Mouse (Mus musculus) gastrocnemius, adult 2 months (tissue): ENCODE measurements around the gene Ankrd53. TPM values are rescaled to one million over a fixed set of nuclear protein-coding genes. Genes with fewer than 3 reads are reported as not detected.

Experiments used
- DNase-seq: peaks from one replicate; pipeline ENCODE4 v3.0.0; 2022
- H3K27ac ChIP-seq: fragments of 200-600 bp; 2 replicates; pipeline ENCODE4 v1.8.1; 2022; ENCODE audit warnings: mild to moderate bottlenecking
- H3K4me3 ChIP-seq: fragments of 200-600 bp; 2 replicates; pipeline ENCODE4 v1.8.1; 2022; ENCODE audit warnings: mild to moderate bottlenecking, moderate library complexity
- CTCF ChIP-seq: fragments of 200-600 bp; IDR thresholded peaks from 2 replicates; pipeline ENCODE4 v1.8.1; 2022; ENCODE audit warnings: antibody characterized with exemption, mild to moderate bottlenecking, moderate library complexity
- intact Hi-C: fragments of 180-260 bp; cut with DNase I; formaldehyde crosslinking; loops from one replicate; pipeline ENCODE4 v1.15.1; 2025
- total RNA-seq, 2 experiments: library from RNA; stranded (reverse); gene quantifications; 2 replicates each; pipeline ENCODE4 v1.2.3; 2021

The Ankrd53 gene
- total RNA-seq, 2 experiments from 2014 or later: not detected

DNA sequence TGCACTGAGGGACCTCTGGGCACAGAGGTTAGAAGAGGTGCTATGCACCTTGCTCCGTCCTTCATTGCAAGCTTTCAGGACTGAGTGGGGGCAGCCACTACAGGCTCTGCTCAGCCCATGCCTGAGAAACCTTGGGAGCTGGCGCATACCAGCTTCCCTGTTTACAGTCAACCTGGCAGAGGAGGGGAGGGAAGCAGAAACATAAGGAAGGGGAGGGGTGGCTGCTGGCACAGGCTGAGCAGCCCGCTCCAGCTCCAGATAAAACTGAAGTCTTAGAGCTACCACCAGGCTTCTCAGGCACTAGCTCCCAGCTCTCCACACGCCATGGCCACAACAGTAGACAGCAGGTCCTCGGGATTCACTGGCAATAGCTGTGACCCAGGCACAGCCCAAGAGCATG, 19.7 kb upstream of the Ankrd53 start, which contains the start of gene Atp6v1b1:
TSS of gene Atp6v1b1 (plus strand) at position 230 of the 400 bp plus-strand sequence.
- no peak for TF ChIP-seq CTCF
- Histone ChIP-seq H3K4me3 (no peak within 1 kb of the TSS), H3K27ac (no peak within 1 kb of the TSS)
- no peak for DNase-seq
- intact Hi-C loops: no loop called here

DNA sequence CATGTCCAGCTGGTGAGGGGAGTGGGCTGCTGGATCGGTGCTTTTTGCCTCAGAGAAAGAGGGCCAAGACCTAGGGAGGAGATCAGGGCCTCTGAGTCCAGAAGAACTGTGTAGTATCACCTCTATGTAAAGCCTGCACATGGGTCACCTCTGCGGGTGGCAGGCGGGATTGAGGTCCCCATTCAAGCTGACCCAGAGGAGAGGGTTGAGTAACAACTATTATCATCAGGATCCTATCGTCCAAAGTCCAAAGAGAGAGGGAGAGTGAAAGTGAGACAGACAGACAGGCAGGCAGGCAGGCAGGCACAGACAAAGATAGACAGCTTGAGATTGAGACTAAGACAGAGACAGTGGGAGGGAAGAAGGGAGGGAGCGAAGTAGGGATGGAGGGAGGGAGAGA, 19.2 kb upstream of the Ankrd53 start:
- TF ChIP-seq CTCF: no peak
- Histone ChIP-seq H3K4me3 (no peak overlapping the region), H3K27ac (no peak overlapping the region)
- intact Hi-C loops: no loop called here
- no peak for DNase-seq

DNA sequence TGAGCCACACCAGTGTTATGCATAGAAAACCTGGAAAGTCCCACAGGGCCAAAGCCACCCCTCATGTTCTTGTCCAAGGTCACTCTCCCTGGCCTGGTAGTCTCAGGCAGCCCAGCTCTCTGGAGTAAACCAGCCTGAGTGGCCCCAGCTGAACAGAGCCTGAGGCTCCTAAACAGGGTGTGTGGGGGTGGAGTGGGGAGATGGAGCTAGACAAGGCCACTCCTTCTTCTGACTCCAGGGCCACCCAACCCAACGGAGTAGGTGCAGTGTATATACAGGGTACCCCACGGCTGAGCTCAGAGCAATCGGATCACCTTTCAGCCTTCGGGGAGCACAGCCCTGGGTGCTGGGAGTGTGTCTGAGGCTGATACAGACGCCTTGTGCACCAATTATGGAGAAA, 18.3 kb upstream of the Ankrd53 start:
- TF ChIP-seq CTCF: no peak
- H3K4me3 ChIP-seq: no peak overlapping the region
- intact Hi-C loops: no loop called here
- no peak for DNase-seq
- H3K27ac ChIP-seq: no peak overlapping the region

DNA sequence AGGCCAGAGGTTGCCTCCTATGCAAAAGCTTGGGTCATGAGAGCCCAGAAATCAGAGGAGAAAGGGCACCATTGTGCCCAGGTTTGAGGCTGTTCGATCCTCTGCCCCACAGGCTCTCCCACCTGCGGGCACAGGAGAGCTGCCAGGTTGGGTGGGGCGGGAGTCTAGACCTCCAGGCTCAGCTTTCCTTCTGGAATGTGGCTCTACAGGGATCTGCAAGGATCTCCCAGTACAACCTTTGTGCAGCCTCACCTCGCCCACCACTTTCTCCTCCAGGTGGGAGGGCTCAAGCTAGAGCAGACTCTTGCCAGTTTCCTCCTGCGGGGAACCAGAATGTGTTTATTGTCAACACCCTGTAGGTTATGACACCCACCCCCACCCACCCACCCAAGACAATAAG, 17.9 kb upstream of the Ankrd53 start:
- intact Hi-C loops: no loop called here
- no peak overlapping the region for H3K4me3 ChIP-seq
- no peak for TF ChIP-seq CTCF
- no peak overlapping the region for H3K27ac ChIP-seq
- no peak for DNase-seq

DNA sequence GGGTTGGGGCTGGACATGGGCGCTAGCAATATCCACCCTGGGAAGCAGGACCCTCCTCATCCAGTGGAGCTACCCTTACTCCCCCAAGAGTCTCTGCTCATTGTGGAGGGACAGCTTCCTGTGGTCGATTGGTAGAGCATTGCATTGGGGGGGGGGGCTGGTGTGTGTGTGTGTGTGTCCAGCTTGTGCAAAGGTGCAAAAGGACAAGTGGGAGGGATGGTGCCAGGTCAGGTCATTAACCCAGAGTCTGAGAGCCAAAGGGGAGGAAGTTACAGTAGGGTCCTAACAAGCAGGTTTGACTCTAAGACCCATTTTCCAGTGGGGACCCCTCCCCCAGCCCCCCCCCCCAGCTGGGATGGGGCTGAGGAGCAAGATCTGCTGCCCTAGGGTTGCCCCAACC, 17.0 kb upstream of the Ankrd53 start:
- Histone ChIP-seq H3K27ac (no peak overlapping the region), H3K4me3 (no peak overlapping the region)
- no peak for DNase-seq
- TF ChIP-seq CTCF: no peak
- intact Hi-C loops: no loop called here

DNA sequence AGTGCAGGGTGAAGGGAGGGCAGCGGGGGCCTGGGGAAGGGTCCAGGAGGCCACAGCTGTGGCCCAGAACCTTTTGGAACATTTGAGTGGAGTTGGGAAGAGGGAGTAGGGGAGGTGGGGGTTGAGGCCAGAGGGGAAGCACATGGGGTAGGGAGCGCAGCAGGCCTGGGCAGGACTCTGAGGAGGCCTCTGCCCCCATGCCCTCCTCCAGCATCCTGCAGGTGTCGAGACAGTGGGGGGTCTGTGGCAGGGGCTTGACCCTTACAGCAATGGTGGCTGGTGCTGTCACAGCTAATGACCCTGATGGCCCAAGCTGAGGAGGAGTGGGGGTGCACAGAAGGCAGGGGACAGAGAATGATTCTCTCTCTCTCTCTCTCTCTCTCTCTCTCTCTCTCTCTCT, 13.2 kb upstream of the Ankrd53 start:
- DNase-seq: no peak
- no peak overlapping the region for H3K4me3 ChIP-seq
- intact Hi-C loops: no loop called here
- no peak for TF ChIP-seq CTCF
- H3K27ac ChIP-seq: no peak overlapping the region

DNA sequence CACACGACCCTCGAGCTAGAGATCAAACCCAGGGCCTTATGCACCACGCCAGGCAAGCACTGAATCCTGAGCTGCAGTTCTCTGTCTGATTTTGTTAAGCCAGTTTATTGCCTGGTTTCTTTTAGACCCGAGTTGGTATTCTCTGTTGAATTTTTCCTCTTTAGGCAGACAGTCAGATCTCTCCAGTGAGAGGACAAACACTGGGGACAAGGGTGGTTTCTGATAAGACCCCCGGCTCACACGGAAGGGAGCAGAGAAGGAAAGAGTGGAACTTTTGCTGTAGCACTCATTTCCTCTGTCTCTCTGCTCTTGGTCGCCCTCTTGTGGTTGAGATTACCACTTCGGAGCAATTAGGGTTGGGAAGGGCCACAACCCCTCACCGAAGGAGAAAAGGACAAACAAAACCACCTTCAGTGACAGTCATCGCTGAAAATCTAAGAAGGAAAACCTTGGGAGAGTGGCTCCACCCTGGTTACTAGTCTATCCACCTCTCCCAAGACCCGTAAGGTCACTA, 12.2 kb upstream of the Ankrd53 start:
- no peak overlapping the region for H3K4me3 ChIP-seq
- intact Hi-C loops: no loop called here
- H3K27ac ChIP-seq: no peak overlapping the region
- TF ChIP-seq CTCF: peak; percentile 82
- DNase-seq: peak; percentile 62

DNA sequence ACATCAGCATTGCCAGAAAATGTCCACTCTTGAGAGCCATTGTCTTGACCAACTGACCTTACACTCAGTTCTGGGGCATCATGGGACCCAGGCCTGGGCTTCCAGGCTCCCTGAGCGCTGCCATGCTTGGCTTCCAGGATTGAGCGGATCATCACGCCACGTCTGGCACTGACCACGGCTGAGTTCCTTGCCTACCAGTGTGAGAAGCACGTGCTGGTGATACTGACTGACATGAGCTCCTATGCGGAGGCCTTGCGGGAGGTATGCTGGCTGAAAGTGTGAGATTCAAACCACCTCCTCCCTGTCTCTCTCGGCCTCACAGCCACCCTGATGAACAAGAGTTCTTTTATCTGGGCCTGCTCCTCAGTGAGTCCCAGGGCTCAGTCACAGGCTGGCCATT, 6.4 kb upstream of the Ankrd53 start:
- DNase-seq: no peak
- intact Hi-C loops: no loop called here
- TF ChIP-seq CTCF: no peak
- Histone ChIP-seq H3K4me3 (no peak overlapping the region), H3K27ac (no peak overlapping the region)

DNA sequence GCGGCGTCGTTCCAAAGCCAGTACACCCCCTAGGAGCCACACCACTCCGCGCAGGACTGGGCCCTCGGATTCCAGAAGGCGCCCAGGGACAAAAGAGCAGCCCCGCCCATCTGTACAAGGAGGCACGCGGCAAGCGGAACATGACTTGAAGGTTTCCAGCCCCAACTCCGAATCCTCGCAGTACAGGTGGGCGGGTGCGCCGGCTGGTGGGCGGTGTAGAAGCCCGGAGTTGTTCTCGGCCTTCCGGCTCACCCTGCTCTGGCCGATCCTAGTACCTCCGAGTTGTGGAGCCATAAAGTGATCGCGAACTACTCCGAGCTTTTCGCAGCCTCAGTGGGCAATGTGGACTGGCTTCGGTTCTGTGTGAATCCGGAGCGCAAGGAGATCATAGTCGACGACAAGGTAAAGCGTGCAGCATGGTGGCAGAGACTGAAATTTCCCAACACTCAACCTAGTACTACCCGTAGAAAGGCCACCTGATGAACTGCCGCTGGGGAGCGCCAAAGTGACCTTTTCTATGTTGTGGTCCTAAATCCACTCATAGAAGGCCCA, 512 bp downstream of the Ankrd53 start:
- H3K4me3 ChIP-seq: peak overlapping the region; percentile 64
- H3K27ac ChIP-seq: peak overlapping the region; percentile 5; the same call in 1 of the 2 replicates
- peak; percentile 39 for DNase-seq
- intact Hi-C loops: no loop called here
- peak; percentile 21; the same call in 1 of the 2 replicates for TF ChIP-seq CTCF

DNA sequence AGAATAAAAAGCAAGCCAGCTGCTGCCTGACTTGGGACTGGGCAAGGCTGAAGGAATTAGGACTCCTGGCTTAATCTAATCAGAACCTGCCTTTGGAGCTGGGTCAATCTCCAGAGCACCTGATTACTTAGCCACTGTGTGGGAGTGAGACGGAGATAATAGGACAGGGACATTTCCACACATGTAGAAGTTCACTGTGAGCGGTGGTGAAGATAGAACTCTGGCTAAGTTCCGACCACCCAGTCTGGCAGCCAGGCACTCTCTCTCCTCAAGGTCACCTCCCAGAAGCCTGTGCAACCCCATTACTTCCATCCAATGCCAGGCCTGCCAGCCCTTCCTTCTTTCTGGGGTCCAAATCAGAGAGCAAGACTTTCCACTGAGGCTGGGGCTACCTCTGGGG, 4.5 kb downstream of the Ankrd53 start:
- H3K4me3 ChIP-seq: no peak overlapping the region
- no peak for TF ChIP-seq CTCF
- intact Hi-C loops: no loop called here
- no peak for DNase-seq
- no peak overlapping the region for H3K27ac ChIP-seq

DNA sequence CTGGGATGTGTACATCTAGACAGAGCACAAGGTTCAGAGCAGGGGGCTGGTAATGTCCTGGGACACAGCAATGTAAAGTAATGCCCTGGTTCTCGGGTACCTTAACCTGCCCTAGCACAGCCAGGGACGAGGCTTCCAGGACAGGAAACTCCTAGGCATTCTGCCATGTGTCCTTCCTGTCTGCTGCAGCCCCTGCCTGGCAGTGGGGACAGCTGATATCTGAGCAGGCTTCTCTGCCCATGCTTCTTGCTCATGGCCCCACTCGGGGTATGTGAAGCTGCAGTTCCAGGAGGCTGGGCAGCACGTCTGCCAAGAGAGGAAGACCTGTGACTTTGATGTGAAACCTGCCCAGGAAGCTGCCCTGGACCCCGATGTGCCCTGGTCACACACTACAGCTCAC, 6.0 kb downstream of the Ankrd53 start:
- TF ChIP-seq CTCF: no peak
- no peak overlapping the region for H3K4me3 ChIP-seq
- peak; percentile 34 for DNase-seq
- intact Hi-C loops: no loop called here
- H3K27ac ChIP-seq: no peak overlapping the region

DNA sequence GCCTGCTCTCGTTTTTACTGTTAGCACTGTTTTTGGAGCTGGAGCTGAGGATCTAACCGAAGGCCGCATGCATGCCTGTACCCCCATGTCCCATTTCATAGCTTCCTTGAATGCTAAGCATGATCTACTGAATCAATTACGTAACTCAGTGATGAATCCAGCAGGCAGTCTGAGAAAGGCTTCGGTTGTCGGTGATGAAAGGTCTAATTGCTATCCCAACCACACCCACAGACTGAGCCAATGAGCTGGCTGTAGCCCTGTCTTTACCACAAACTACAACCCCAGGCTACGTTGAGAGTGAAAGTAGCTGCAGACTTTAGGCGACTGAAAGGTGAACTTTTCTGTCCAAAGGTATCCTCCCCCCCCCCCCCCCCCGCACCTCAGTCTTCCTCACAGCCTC, 11.7 kb downstream of the Ankrd53 start:
- no peak overlapping the region for H3K27ac ChIP-seq
- intact Hi-C loops: no loop called here
- no peak for DNase-seq
- TF ChIP-seq CTCF: no peak
- peak overlapping the region; percentile 100 for H3K4me3 ChIP-seq

DNA sequence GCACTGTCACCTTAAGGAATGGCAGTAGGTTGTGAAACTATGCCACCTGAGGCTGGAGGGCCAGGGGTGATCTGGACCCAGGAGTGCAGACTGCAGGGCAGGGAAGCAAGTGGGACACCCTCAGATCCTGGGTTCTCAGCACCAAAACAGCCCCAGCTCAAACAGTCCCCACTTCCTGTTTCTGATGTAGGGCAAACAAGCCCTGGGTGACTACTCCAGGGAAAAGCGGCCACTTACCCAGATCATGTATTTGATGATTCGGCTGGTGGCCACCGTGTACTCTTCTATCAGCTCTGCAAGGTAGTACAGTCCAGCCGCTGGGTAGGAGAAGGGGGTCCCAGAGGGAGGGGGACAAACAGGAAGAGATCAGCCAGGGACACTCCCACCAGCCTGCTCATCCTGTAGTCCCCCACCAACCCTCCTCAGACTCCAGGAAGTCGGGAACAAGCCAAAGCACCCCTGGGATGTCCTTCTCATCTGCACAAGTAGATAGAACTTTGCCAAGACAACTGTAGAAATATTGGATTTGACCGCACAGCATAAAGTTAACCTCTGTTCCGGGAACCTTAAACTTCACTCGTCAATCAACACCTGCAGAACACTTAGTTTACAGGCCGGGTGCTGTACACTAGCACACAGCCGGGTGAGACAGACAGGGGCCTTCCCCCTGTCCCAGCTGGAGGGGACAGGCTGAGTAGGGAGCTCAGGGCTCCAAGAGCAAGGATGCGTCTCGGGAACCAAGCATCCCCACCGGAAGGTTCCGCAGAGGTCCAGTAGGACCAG, 12.5 kb downstream of the Ankrd53 start:
- intact Hi-C loops: no loop called here
- no peak for TF ChIP-seq CTCF
- no peak for DNase-seq
- peak overlapping the region; percentile 100 for H3K4me3 ChIP-seq
- peak overlapping the region; percentile 95 for H3K27ac ChIP-seq
